Mouse (Mus musculus) lung, postnatal 10 days (tissue): ENCODE results near the gene Lamc3.
A peak's percentile ranks its signal among the peaks of the same experiment; 100 is the strongest.

Experiments
- DNase-seq: peaks from one replicate; pipeline ENCODE4 v3.0.0; 2021

The Lamc3 gene

DNA sequence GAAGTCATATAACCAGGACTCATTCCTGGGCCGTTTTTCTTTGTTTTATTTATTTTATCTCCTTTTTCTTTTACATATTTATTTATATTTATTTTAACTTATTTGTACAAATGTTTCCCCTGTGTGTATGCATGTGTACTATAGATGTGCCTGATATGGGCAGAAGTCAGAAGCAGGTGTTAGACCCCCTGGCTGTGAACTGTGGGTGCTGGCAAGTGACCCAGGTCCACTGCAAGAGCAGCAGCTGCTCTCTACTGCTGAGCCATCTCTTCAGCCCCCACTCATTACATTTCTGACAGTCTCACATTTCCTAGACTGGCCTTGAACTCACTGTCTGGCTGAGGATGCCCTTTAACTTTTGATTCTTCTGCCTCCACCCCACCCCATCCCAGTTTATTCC, 51.2 kb downstream of the Lamc3 start:
- DNase-seq = no peak

DNA sequence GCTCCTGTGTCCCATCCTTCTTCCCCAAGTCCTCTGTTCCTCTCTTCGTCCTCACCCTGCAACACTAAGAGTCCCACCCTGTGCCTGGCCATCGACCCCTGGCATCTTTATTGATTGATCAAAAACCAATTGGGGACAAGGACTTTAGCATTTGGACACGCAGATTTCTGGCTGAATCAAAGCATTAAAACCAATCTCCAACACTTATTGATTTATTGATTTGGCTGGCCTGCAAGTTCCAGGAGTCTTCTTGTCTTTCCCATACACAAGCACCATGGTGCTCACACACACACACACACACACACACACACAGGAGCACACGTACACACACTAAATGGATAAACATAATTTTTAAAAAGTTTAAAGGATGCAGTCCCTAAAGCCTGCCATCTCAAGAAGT, 55.9 kb downstream of the Lamc3 start:
- DNase-seq = no peak

DNA sequence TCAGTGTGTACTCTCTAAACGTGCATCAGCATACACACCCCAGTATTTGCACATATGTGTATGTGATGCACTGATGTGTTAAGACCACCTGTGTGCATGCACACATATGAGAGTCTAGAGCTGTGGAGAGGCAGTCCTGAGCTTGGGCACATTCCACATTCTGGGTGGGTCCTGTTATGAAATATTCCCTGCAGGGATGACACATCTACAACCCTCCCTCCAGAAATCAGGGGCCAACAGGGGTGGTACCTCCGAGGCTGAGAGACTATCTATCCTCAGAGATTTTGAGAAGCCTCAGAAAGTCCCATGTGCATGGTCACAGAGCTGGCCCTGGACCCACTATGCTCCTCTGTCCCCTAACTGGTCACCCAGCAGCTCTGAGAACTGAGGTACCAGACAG, 58.5 kb downstream of the Lamc3 start:
- DNase-seq = no peak

DNA sequence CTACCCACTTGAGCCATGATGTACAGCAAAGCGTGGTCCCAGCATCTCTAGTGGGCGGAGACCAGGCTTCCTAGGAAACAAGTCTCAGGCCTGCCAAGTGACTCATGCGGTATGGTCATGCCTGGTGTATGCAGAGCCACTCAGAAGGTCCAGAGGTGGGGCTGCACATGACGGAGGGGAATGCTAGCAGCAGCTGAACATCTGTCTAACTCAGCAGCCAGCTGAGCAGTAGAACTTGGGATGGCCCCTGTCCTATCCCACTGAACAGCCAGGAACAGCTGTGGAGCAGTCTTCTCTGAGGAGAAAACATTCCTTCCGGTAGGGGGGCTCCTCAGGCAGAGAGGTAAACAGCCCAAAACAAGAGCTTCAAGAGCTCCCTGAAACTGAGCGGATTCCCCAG, 61.3 kb downstream of the Lamc3 start:
- peak; percentile 38 for DNase-seq

DNA sequence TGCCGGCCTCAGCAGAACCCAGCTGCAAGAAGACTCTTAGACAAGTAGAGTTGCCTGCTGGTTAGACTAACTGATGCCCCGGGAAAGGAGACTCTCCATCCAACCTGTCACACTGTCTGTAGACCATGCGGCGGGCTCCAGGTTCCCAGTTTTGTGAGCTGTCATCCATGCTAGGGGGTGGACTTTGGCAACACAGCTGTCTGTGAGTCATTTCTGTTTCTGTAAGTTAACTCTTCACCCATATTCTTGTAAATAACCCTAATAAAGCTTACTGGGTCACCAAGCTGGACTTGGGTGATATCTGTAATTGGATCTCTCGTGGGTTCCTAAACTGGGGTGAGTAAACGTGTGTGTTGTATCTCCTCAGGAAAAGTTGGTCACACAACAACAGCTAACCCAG, 61.7 kb downstream of the Lamc3 start:
- no peak for DNase-seq

DNA sequence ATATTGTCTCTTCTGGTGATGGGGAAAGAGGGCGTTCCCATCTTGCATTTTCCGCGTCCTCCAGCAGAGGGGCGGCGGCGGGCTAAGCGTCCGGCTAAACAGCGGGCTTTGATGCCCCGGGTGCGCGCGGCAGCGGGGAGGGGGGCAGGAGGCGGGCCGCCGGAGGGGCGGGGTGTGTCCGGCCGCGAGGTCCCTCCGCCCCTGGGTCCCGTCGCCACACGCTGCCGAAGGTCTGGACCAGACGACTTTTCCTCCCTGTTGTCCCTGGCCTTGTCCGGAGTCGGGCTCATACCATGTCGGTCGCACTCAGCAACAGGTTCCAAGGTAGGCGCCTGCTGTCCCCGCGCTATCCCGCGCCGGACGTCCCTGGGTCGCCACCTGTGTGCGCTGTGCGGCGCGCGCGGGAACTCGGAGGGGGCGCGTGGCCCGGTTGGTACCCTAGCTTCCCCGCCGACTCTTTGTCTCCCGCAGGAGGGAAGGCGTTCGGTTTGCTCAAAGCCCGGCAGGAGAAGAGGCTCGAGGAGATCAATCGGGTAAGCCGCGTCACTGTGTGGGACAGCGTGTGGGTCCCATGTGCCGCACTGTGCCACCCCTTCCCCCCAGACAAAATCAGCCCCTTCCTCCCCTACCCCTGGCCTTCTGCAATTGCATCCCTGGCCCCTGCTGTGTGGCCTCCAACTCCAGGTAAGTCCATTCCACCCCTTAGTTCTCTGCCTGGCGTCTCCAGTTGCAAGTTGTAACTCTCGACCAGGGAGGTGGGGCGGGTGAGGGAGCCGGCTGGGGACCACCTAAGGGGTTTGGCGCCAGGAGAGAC, 63.2 kb downstream of the Lamc3 start, which contains the start of gene Aif1l:
Gene Aif1l (plus strand): TSS at position 82 of the 814 bp plus-strand sequence.
- DNase-seq = peak; percentile 88

DNA sequence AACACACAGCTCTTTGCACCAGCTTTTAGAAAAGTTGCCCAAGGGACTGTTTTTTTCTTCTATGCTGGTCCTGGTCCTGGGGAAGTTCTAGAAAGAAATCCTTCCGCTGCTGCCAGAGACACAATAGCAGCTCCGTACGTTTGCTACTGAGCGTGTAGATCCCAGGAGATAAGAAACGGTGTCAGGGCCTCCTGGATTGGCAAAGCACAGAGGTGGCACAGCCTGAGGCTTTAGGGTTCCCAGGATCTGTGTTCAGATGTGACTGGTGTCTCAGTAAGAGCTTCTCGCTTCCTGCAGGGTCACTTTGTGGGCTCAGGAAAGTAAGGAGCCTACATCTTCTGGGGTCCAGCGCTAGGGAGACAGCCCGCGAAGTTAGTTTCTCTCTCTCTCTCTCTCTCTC, 63.9 kb downstream of the Lamc3 start:
- no peak for DNase-seq

DNA sequence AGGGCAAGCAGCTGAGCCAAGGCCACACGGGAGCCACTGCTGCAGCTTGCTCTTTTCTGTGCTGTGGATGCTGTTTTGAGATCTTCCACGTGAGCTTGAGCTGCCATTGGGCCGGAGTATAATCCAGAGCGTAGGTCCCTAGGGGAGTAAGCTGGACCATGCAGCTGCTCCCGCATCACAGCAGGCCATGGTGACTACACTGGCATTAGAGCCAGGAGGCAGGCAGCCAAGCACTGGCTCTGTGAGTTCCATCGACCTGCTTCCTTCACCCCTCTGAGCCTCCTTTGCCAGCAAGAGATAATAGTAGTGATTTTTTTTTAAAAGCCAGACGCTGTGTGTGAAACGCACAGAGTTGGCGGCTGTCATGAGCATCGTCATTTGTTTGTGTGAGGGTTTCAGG, 65.1 kb downstream of the Lamc3 start:
- DNase-seq = no peak

DNA sequence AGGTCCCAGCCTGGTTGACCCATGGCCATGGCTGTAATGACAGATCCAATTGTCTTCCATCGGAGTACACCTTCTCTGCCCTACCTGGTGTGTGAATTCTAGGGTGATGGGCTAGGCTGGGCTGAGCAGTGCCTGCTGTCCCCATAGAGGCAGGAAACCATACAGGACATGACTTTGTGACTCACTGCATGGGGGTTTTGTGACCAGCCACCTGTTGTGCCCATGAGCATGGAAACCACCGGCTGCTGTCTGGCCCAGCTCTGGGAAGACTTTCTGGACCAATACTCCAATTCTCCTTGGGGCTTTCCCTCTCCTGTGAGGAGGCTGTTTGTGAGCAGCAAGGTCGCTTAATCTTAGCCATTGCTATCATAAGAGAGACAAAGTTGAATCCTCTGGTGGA, 65.6 kb downstream of the Lamc3 start:
- no peak for DNase-seq

DNA sequence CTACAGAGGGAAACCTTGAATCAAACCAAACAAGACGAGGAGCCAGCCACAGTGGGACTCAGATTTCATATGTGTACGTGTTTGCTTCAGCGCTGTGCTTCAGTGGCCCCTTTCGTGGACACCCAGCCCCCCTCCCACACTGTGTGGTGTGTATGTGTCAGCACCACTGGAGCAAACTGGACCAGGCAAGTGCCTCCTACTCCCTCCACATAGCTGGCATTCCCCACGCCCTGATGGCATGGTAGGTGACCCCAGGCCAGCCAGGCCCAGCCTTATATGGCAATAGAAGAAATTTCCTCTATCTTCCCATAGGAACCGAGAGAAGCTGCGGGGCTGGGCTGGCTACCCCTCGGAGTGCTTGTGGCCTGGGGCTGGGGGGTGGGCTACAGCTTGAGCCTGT, 66.6 kb downstream of the Lamc3 start:
- DNase-seq = peak; percentile 27

DNA sequence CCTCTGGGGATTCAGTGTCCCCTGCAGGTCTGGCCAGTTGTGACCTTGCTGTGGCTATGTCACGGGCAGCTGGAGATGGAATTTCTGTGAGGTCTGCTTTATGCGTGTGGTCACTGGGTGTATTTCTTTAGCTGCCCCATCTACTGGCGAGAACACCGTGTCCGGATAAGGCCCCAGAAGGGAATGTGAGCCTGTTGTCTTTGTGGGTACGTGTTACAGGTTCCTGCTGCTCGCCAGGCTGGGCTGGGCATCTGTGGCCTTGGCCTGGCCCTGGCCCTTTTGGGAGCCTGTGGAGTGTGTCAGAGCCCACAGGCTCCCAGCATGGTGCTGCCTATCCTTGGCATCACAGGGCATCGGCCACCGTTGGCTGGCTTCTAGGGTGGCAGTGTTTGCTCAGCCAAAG, 67.7 kb downstream of the Lamc3 start:
- DNase-seq = no peak

DNA sequence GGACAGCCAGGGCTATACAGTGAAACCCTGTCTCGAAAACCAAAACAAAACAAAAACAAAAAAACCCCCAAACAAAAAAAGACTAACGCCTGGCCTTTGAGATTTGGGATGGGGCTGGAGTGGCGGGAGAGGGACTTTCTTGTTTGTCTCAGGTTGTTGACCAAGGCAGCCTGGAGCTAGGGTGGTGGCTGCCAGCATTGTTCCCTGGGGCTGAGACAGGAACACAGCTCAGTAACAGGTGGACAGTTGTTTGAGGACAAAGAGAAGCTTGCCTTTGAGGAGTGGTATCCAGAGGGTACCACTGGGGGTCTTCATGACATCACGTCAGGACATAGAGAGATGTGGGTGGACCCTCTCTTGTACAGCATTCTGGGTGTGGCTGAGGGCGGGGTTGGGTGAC, 68.6 kb downstream of the Lamc3 start:
- DNase-seq = no peak

DNA sequence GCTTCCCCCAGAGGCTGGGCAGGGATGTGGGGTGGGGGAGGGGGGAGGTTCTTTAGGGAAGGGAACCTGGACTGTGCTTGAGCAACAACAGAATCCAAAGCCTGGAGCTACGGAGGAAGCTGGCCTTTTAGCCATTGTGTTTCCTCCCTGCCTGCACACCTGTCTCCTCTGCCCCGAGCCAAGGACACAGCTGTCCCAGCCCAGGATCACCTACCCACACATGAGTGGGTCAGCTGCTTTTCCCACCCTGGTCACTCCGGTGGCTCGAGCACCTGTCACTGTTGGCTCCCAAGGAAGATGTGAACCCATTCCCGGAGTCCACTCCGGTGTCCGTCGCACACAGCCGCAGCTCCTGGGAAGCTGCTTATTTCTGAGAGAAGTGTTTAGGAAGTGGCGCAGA, 70.1 kb downstream of the Lamc3 start:
- no peak for DNase-seq

DNA sequence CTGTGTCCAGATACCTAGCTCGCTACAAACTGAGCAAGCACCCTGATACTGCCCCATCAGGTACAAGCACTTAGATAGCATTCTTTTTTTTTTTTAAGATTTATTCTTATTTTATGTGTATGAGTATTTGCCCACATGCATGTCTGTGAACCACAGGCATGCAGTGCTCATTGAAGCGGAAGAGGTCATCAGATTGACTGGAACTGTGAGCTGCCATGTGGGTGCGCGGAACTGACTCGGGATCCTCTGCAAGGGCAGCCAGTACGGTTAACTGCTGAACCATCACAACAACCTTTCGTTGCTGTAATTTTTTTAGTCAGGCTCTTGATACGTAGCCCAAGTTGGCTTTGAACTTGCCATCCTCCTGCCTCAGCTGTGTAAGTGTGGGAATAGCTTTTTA, 73.9 kb downstream of the Lamc3 start:
- DNase-seq = no peak

DNA sequence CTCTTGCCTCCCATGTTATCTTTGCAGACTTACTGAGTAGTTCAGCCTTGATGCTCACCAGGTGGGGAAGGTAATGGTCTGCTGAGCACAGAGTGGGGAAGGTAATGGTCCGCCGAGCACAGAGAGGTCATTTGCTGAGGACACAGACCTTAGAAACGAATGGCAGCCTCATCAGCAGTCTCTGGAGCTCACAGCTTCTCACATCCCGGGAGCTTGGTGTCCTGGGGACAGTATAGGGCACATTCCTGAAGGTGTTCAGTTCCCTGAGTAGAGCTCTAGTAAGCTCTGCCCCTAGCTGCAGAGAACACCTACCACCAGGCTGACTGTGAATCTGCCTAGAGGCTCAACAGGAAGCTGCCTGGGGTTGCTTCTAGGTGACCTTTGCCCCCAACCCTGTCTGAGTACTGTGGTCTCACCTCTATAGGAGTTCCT, 74.7 kb downstream of the Lamc3 start:
- no peak for DNase-seq

DNA sequence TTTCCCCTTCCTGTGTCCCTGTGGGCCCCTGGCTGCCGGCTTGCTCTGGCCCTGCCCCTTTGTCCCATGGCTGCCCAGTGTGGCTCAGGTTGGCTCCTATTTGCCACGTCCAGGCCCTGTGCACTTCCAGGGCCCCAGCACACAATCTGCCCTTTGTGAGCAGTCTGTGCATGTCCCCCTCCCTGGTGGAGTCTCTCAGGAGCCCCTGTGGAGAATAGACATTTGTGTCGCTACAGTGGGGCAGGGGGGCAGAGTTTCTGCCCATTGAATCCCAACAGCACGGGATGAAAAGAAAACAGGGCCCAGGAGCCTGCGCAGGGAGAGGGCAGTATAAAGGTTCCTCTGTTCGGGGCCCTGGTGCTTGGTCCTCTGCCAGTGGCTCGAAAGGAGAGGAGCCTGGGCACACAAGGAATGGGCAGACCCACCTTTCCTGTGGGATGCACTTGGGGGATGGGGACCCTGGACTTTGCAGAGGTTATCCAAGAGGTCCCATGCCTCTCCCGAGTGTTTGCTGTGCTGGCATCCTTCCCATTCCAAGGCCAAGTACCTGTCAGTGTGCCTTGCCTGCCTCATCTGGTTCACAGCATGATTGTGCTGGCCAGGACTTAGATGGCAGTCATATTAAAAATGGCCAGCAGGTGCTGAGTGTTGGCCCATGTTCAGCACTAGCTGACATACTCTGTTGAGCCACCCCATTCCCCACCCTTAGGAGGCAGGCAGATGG, 75.6 kb downstream of the Lamc3 start:
- DNase-seq = peak; percentile 64

DNA sequence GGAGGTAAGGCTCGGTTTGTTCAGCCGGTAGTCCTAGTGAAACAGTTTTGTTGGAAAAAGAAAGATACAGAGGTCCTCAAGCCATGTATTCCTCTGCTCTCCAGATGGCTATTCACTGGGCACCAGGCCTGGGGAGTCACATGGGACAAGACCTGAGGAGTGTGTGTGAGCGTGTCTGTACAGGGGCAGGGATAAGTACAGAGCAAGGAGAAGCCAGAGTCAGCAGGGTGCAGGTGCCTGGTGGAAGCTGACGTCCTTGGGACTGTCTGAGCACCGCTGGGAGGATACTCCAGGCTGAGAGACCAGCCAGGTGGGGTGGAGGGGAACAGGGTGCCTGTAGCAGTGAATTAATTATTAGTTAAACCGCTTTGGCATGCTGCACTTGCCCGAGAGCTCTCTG, 76.4 kb downstream of the Lamc3 start:
- DNase-seq = peak; percentile 19

DNA sequence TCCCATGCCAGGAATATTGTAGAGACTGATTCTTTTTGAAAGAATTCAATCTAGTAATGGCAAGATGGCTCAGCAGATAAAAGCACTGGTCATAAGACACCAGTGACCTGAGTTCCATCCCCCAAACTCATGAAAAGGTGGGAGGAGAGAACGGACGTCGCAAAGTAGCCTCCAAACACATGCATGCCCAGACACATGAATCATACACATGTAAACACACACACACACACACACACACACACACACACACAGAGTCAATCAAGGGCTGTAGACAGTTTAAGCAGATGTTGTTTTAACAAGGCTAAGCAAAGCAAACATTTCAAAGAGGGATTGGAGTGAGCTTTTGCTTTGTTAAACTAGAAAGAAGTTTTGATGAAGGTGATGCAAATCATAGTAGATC, 77.1 kb downstream of the Lamc3 start:
- DNase-seq = no peak

DNA sequence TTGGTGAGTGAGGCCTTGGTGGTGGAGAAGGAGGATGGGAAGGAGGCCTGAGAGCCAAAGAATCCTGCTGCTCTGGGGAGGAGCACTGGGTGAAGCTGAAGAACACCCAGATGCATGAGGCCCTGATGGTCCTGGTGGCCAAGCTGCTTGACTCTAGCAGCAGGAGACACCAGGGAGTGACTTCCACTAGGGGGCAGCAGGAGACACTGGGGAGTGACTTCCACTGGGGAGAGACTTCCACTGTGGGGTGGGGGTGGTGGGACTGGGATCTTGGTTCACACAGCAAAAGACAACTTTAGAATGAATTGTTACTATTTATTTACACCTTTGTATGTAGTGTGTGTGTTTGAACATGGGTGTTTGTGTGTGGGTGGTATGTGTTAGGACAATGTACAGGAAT, 78.0 kb downstream of the Lamc3 start:
- peak; percentile 63 for DNase-seq

DNA sequence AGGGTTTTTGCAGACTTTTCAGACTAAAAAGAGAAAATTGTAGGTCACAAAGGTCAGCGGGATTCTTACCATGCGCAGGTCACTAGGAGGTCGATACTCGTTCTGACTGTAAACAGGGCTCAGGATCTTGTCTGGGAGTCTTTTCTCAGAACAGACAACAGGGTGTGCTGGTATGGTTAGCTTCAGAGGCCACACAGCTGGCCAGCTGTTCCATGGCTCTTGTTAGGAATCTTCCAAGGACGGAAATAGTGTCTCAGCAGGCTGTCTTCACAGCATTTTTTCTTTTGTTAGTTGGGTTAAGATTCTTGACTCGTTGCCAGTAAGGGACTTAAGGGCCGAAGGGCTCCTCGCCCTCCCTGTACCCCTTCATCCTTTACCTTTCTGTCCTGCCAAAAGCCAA, 79.7 kb downstream of the Lamc3 start:
- DNase-seq = no peak

DNA sequence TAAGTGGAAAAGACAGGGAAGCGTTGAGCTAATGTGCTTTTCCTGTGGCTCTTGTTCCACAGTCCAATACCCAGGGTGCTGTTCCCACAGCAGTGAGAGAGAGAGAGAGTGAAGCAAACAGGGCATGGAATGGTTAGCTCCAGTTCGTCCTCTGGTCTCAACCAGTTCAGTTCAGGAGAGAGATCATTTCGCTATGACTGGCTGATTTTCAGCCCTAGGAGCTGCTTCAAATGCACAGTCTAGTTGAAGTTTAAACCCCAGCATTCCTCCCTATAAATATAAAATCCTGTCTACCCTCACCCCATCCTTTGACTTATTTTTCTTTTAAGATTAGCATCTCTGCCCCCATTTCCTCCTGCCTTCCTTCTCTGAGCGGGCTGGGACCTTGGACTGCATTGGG, 85.5 kb downstream of the Lamc3 start:
- no peak for DNase-seq

DNA sequence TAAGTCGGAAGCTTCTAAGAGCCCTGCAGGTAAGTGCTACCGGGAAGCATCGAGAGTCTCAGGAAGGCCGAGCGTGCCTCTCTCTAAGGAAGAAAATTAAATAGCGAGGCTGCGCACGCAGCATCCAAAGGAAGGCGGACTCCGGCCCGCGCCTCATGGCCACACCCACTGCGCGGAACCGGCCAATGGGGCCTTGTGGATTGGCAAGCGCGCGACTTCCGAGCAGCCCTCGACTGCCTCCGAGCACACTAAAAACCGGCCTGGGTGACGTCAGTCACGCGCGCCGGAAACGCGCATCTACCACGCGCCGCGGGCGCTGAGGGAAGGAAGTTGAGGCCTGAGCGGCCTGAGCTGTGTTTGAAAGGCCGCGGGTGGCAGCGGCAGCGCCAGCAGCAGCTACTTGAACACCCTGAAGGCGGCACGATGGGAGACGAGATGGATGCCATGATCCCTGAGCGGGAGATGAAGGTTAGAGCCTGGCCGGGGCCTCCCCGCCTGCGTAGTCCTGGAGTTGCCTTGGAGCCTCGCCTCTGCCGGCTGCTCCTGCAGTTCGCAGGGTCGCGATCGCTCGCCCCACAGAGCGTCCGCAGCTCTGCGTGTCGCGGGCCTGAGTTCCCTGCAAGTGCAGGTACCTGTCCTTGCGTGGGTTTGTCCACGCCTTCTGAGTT, 87.2 kb downstream of the Lamc3 start, which contains the start of gene Nup214:
Gene Nup214 (plus strand): TSS at position 296 of the 668 bp plus-strand sequence.
- DNase-seq = peak; percentile 99

DNA sequence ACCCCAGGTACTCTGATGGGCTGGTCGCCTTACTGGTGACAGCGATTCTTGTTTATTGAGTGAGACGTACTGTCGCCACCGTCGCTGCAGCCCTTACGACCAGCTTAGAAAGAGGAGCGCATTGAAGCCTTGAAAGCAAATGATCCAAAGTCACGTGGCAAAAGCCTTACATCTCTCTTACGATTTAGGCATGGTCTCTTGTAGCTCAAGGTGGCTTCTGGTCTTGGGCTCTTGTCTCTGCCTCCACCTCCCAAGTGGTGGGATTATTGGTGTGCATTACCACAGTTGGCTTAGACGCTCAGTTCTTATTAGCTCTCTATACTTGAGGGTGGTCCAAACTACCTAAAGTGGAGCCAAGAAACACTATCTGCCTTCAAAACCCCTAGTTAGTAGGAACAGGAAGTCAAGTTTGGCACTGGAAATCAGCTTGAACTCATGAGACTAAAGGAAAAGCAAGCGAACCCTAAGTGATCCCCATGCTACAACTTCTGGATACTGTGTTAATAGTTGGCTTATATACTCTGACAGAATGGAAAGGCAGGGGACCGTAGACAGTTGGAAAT, 87.8 kb downstream of the Lamc3 start:
- no peak for DNase-seq
